Mouse (Mus musculus) cerebellum, postnatal 14 days (tissue): Measurements from ENCODE around the gene Plb1.

Experiments used
- DNase-seq, 2 experiments: peaks; one replicate each; pipeline ENCODE4 v3.0.0; 2021; ENCODE audit warnings: mixed read lengths in 2 of 2

Plb1 gene

DNA sequence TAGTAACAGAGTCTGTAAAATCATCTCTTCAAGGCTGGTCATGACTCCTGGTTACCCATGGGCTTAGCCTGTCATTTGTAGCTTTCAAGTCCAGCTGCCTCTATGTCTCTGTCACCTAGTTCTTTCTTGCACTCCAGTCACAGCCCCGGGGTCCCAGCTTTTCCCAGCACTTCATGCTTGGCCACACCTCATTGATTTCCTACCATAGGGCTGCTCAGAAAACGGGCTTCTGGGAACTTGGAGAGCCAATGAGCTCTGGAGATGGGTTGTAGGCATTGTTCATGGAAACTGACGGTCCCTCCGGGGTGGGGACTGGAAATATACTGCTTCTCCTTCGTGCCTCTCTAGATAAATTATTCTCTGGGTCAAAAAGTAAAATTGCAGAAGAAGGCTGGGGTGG, 28.2 kb downstream of the Plb1 start:
- no peak for DNase-seq

GRCm38 (mm10) chr5:32261251-32261650, 28.7 kb downstream of the Plb1 start:
- peak; percentile 45 to 67 for DNase-seq

- no peak for DNase-seq
These were observed 30.0 kb downstream of the Plb1 start for GRCm38 (mm10) chr5:32262534-32262933.

- DNase-seq = peak; percentile 25 to 46
These were observed 40.0 kb downstream of the Plb1 start for GRCm38 (mm10) chr5:32272502-32272901.

DNA sequence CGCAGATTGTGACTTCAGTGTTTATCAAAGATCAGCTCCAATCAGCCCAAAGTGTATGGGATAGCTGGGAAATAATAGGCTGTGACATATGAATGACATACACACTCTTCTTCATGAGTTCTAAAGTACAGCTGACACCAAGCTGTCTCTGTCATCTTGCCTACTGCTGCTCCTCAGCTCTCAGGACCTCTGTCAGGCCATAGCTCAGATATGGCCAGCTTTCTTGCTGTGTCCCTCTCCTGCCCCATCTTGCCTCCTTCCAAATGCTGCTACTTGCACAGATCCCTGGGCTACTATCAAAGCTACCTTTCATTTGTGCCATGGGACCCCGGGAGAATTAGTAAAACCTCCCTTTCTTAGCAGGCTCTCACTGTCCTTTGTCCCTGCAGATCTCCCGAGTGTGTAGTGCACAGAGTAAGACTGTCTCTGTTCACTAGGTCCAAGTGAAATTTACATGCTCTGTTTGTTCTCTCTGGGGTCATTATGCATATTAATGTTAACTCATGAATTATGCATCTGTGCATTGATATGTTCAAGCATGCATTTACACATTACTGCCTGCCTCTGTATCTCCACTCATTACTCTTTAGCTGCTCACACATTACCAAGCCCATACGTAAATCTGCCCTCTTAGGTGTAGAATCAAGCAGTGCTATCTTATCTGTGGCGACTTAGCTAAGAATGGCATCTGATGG, 45.6 kb downstream of the Plb1 start:
- no peak for DNase-seq

DNA sequence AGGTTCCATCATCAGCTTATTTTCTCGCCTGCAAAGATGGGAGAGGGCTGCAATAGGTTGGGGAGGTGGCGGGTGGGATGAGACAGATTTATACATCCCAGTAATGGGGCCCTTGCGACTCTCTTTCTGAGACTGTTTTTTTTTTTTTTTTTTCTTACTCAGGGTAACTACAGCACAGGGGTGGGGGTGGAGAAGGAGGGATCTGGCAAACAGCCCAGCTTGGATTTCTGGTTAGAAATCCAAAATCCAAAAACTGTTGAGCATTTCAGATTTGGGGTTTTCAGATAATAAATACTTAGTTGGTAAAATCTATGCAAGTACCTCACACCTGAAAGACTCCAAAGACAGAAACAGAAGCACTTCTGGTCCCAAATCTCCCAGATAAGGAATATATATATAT, 47.6 kb downstream of the Plb1 start:
- peak in 1 of 2 experiments; percentile 26 for DNase-seq

DNA sequence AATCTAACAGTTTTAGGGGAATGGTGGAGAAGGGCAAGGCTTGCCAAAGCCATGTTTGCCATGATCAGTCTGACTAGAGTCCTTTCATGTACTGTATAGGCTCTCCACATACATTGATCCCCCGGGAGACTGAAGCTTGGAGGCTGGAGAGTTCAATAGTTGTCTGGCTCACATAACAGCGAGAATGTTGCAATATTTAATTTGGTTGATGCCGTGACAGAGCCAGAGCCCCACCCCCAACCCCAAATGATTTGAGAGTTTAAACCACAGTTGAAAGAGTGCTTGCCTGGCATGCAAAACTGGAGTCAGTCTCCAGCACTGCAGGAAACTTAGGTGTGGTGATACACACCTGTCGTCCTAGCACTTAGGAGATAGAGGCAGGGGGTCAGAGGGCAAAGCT, 49.8 kb downstream of the Plb1 start:
- no peak for DNase-seq

DNA sequence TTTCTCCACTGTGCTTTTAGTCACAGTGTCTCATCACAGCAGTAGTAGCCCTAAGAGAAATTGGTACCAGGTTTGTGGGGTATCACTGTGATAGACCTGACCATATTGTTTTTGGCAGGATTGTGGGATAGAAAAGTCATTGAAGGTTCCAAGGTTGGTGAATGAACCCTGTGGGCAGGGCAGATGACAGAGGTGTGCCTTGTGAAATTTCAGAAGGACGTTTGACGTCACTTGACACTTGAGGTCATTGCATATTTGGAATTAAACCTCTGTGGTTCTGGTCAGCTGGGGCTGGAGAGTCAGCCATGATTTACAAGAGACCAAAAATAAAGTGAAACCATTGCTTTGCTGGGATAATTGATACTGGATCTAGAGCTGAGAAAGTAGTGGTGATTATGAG, 50.9 kb downstream of the Plb1 start:
- DNase-seq = no peak

DNA sequence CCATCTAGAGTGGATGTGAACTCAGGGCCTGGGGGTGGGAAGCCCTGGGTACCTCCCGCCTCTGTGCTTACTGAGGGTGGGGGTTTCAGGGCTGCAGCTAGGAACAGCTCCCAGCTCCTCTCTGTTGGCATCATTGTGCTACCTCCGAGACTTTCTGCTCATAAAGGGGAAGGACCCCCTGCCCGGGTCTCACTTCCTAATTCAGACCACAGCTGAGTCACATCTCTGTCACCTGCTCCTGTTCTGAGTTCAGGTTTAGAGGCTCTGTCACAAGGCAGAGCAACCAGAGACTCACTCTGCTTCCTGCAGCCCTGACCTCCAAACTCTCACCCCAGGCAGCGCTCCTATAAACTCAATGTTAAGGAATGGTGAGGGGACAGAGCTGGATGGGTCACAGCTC, 53.8 kb downstream of the Plb1 start:
- no peak for DNase-seq

DNA sequence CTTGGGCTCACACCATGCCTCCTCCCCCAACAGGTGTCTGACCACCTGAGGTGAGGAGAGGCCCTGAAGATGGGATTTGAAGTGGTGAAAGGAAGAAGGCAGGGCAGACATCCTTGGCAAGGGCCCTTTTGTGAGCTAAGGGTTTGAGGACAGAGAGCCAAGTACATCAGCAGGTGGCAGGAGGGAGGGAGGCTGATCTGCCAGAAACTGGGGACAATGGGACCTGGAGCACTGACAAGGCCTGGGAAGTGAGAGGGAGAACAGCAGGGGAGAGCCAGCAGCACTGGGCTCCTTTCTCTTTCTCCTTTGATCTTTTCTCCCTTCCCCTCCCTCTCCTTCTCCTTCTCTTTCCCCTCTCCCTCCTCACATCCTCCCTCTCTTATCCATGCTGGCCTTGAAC, 55.5 kb downstream of the Plb1 start:
- peak; percentile 72 to 78 for DNase-seq

DNA sequence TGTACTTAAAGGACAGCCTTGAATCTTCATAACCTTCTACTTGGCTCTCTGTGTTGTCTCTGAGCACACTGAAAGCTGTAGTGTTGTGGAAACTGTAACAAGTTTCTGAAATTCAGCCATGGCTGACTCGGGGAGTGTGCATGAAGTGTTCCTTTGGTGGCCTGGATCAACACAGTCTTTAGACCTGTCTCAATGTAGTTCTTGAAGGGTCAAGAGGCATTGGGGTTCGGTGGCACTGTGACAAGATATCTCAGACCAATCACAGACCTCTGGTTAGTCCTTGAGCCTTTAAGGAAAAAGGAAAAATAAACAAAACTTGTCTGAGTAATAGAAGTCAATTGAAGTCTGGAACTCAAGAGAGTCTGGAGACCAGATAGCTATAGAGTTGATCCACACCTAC, 58.8 kb downstream of the Plb1 start:
- DNase-seq = no peak

DNA sequence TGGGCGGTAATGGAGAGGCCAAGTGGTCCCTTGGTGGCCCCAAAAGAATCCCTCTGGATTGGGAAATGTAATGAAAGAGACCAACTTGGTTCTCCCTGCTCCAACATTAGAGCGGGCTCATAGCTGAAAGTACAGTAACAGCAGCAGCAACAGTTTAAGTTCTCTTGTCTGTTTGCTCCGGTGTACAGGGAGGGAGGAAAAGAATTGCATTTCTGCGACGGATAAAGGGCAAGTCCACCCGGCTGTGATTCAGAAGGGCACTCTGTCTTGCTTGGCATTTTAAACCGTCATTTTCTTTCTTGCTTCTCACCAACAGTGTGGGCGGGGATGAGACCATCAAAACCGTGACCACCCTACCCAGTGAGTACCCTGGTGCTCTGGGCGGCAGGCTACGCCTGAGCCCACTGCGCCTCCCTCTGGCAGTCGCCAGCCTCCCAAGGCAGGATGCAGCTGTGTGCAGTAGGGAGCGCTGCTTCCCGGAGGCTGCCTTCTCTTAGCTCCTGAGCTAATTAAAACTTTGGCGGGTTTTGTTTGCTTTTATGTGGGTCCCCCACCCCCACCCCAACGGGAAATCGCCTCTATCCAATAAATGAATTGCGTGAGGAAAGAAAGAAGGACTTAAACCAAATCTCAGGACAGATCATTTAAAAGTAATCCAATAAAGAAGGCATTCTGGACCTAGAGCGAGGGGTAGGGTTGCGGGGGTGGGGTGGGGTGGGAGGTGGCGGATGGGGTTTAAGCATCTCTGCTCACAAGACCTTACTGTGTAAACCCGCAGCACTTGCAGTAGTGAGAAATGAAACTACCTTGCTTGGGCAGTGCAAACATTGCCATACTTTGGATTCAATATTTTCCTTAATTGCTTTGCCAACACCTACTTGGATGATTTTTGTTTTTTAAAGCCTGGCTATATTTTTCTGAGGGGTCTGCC, 70.7 kb downstream of the Plb1 start:
- peak; percentile 57 to 60 for DNase-seq

- DNase-seq = no peak
These were observed 74.6 kb downstream of the Plb1 start for GRCm38 (mm10) chr5:32307106-32307505.

DNA sequence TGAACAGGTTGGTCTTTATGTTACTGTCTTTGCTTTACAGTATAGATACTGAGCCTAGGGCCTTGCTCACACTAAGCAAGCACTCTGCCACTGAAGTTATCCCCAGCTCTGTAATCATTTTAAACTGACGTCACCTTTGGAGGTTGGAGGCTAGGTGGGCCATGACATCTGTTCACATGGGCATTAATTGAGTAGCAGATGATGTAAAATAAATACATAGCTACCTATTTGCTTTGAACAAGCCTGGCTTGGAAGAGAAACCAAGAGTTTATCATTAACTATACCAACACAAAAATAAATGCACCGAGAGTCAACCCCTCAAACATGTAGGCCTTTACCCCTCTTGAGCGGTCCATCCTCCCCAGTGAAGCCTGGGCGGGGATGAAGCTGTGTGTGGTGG, 76.1 kb downstream of the Plb1 start:
- no peak for DNase-seq

- no peak for DNase-seq
These were observed 77.2 kb downstream of the Plb1 start for GRCm38 (mm10) chr5:32309714-32310113.

DNA sequence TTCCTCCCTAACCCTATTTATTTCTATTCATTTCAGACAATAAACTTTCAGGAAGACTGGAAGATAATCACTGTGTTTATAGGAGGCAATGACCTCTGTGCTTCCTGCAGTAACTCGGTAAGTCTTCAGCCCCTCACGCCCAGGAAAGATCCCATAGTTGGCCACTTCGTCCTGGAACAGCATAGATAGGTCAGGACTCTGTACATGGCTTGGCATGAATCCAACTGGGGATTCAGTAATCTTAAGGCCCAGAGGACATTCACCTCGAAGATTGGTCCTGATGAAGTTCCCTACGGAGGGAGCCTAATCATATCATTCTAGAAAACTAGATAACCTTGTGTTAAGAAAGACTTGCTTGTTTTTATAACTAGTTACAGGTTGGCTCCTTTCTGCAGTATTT, 78.3 kb downstream of the Plb1 start:
- no peak for DNase-seq

- DNase-seq = no peak
These were observed 79.2 kb downstream of the Plb1 start for GRCm38 (mm10) chr5:32311589-32312166.

DNA sequence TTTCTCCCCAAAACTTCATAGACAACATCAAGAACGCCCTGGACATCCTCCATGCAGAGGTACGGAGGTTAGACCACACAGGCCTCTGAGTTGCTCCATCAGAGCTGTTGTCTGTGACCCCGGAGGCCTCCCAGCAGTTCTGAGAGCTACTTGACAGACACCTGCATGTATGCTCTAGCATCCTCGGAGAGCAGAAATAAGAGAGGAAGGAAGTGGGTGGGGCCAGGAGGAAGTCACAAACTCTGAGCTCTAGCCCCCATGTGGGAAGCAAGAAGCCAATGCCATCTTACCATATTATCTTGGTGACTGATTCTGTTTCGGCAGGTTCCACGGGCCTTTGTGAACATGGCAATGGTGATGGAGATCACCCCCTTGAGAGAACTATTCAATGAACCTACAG, 81.2 kb downstream of the Plb1 start:
- no peak for DNase-seq

GRCm38 (mm10) chr5:32314731-32315130, 82.2 kb downstream of the Plb1 start:
- no peak for DNase-seq

GRCm38 (mm10) chr5:32322146-32322811, 89.8 kb downstream of the Plb1 start:
- DNase-seq = peak; percentile 84

GRCm38 (mm10) chr5:32328139-32328538, 95.6 kb downstream of the Plb1 start:
- DNase-seq = no peak

GRCm38 (mm10) chr5:32332591-32332990, 100.1 kb downstream of the Plb1 start:
- DNase-seq = no peak

DNA sequence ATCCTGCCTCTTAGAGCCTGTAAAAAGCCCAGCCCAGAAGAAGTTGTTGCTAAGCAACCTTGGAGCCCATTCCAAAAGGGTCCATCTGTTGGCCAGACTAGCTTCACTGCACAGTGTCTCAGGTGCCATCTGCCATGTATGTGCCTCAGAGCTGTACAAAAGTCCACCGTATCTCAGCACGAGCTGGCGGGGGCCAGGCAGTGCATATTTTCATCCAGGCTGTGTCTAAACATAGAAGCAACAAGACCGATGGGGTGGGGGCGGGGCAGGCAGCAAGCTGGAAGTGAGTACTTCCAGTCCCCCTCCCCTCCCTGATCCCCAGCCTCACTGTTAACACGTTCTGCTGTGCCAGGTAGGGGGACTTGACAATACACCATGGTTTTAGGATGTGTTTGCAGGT, 102.7 kb downstream of the Plb1 start:
- DNase-seq = peak; percentile 99
